Comparison of ENCODE assay signal across 8 mouse cellular contexts in genomic region chrX:7657221-7657639, GRCm38 (mm10). TPM values are rescaled to one million over a fixed set of nuclear protein-coding genes. Genes with fewer than 3 reads are reported as not detected.
DNase-seq lines count a peak whose midpoint lies in the region; ATAC-seq and TF ChIP-seq lines count a peak whose summit lies in the region.

Gene Prickle3, plus strand, starts transcription at chrX:7657260.

- in situ Hi-C loops in CH12.LX (cut with MboI; ENCODE audit: low pct_ligation_motif_present, low pct_unique_long_range_greater_than_20kb, low sequenced_read_pairs), result no loop called here

- no peak within 1 kb of the TSS for H3K27ac ChIP-seq in CH12.LX (ENCODE audit: insufficient read depth, low read depth)
- no peak within 1 kb of the TSS for H3K27ac ChIP-seq in forebrain, embryonic 16.5 days (ENCODE audit: low read length)
- H3K27ac ChIP-seq in hindbrain, embryonic 11.5 days (ENCODE audit: low read depth, low read length), result no peak within 1 kb of the TSS
- H3K27ac ChIP-seq in limb, embryonic 14.5 days (replicated peaks; ENCODE audit: low read depth, low read length), result peak within 1 kb of the TSS; percentile 38; the same call in 1 of the 2 replicates
- no peak within 1 kb of the TSS for H3K27ac ChIP-seq in midbrain, embryonic 14.5 days (replicated peaks; ENCODE audit: low read depth, low read length)

- H3K27me3 ChIP-seq in CH12.LX (replicated peaks), result no peaks in the 10 kb centered on the region
- H3K27me3 ChIP-seq in forebrain, embryonic 16.5 days (replicated peaks; ENCODE audit: control insufficient read depth, insufficient read depth, low read length), result no peaks in the 10 kb centered on the region
- no peaks in the 10 kb centered on the region for H3K27me3 ChIP-seq in hindbrain, embryonic 11.5 days (ENCODE audit: control insufficient read depth, insufficient read depth, low read length)
- H3K27me3 ChIP-seq in limb, embryonic 14.5 days (ENCODE audit: control insufficient read depth, insufficient read depth, low read length), result no peaks in the 10 kb centered on the region
- no peaks in the 10 kb centered on the region for H3K27me3 ChIP-seq in midbrain, embryonic 14.5 days (ENCODE audit: control insufficient read depth, insufficient read depth, low read length)

- TF ChIP-seq EP300 in CH12.LX (IDR thresholded peaks at IDR 0.05; ENCODE audit: low read length), result no peak

- no peak for TF ChIP-seq CTCF in CH12.LX (conservative IDR thresholded peaks at IDR 0.05 in 1 of 2, IDR thresholded peaks at IDR 0.05 in 1 of 2; ENCODE audit: low read depth in 2 of 2, low read length in 2 of 2)

- H3K4me3 ChIP-seq in CH12.LX (replicated peaks in 1 of 3; ENCODE audit: low read depth in 2 of 3, low read length in 2 of 3, poor library complexity in 1 of 3), result peak within 1 kb of the TSS; percentile 58 to 70 (median 62)
- peak within 1 kb of the TSS; percentile 35 for H3K4me3 ChIP-seq in forebrain, embryonic 16.5 days (replicated peaks; ENCODE audit: low read length)
- peak within 1 kb of the TSS; percentile 27 for H3K4me3 ChIP-seq in hindbrain, embryonic 11.5 days (ENCODE audit: low read depth, low read length)
- H3K4me3 ChIP-seq in limb, embryonic 14.5 days (replicated peaks; ENCODE audit: low read length), result peak within 1 kb of the TSS; percentile 44
- 0 out of 2 replicates have a peak within 1 kb of the TSS, but pooled peaks have one; percentile 7 for H3K4me3 ChIP-seq in midbrain, embryonic 14.5 days (replicated peaks; ENCODE audit: low read depth, low read length)

- peak; percentile 49 for DNase-seq in CH12.LX (ENCODE audit: extremely low read depth)
- peak; percentile 74 to 86 for DNase-seq in adrenal gland, adult (ENCODE audit: inconsistent age in 2 of 2, low spot score in 1 of 2)
- no peak for DNase-seq in hindbrain, embryonic 11.5 days (ENCODE audit: low spot score)
- no peak for DNase-seq in limb, embryonic 14.5 days (ENCODE audit: low spot score)
- DNase-seq in midbrain, embryonic 14.5 days, result no peak
- peak; percentile 41 to 56 for DNase-seq in thymus, postnatal 36 days
- no peak for DNase-seq in frontal cortex, adult 2 months (ENCODE audit: extremely low spot score in 1 of 2, low spot score in 1 of 2)

- peak; percentile 55 for ATAC-seq in forebrain, embryonic 16.5 days
- no peak for ATAC-seq in hindbrain, embryonic 11.5 days (ENCODE audit: low FRiP score)
- peak; percentile 68; the same call in 1 of the 2 replicates for ATAC-seq in limb, embryonic 14.5 days (ENCODE audit: low FRiP score, low read depth)
- no peak for ATAC-seq in midbrain, embryonic 14.5 days (ENCODE audit: low FRiP score, low TSS enrichment)

- peaks cover 11 to 15% of the 10 kb centered on the region in 2 experiments for H3K36me3 ChIP-seq in CH12.LX (replicated peaks in 1 of 2; ENCODE audit: control insufficient read depth in 1 of 2, insufficient read depth in 1 of 2, low read length in 1 of 2)
- no peaks in the 10 kb centered on the region for H3K36me3 ChIP-seq in forebrain, embryonic 16.5 days (ENCODE audit: control insufficient read depth, insufficient read depth)
- H3K36me3 ChIP-seq in hindbrain, embryonic 11.5 days (ENCODE audit: control insufficient read depth, insufficient read depth, low read length), result no peaks in the 10 kb centered on the region
- H3K36me3 ChIP-seq in limb, embryonic 14.5 days (ENCODE audit: control insufficient read depth, insufficient read depth, low read length), result no peaks in the 10 kb centered on the region
- H3K36me3 ChIP-seq in midbrain, embryonic 14.5 days (ENCODE audit: control insufficient read depth, insufficient read depth, low read length), result 0 out of 2 replicates have a peak, but pooled peaks cover under 1% of the 10 kb centered on the region

- no peaks in the 10 kb centered on the region for H3K9me3 ChIP-seq in CH12.LX (replicated peaks; ENCODE audit: low read length)
- no peaks in the 10 kb centered on the region for H3K9me3 ChIP-seq in forebrain, embryonic 16.5 days (ENCODE audit: control insufficient read depth, low read length)
- no peaks in the 10 kb centered on the region for H3K9me3 ChIP-seq in hindbrain, embryonic 11.5 days (ENCODE audit: control insufficient read depth, low read length)
- H3K9me3 ChIP-seq in limb, embryonic 14.5 days (ENCODE audit: control insufficient read depth, low read length), result no peaks in the 10 kb centered on the region
- no peaks in the 10 kb centered on the region for H3K9me3 ChIP-seq in midbrain, embryonic 14.5 days (ENCODE audit: control insufficient read depth, low read length)

- peak within 1 kb of the TSS; percentile 67 for H3K4me2 ChIP-seq in CH12.LX (ENCODE audit: insufficient read depth, low read depth, poor library complexity, severe bottlenecking)
- peak within 1 kb of the TSS; percentile 43 for H3K4me2 ChIP-seq in forebrain, embryonic 16.5 days (ENCODE audit: low read length)
- peak within 1 kb of the TSS; percentile 33 for H3K4me2 ChIP-seq in hindbrain, embryonic 11.5 days (replicated peaks; ENCODE audit: low read depth, low read length)
- H3K4me2 ChIP-seq in limb, embryonic 14.5 days (replicated peaks; ENCODE audit: low read depth, low read length, severe bottlenecking), result peak within 1 kb of the TSS; percentile 46
- peak within 1 kb of the TSS; percentile 40 for H3K4me2 ChIP-seq in midbrain, embryonic 14.5 days (ENCODE audit: low read length)

- H3K9ac ChIP-seq in CH12.LX (ENCODE audit: insufficient read depth, low read depth), result peak within 1 kb of the TSS; percentile 59
- H3K9ac ChIP-seq in forebrain, embryonic 16.5 days (replicated peaks; ENCODE audit: low read depth, low read length), result peak within 1 kb of the TSS; percentile 28
- H3K9ac ChIP-seq in hindbrain, embryonic 11.5 days (ENCODE audit: low read depth, low read length), result 0 out of 2 replicates have a peak within 1 kb of the TSS, but pooled peaks have one; percentile 11
- H3K9ac ChIP-seq in limb, embryonic 14.5 days (ENCODE audit: low read depth, low read length, severe bottlenecking), result peak within 1 kb of the TSS; percentile 66
- H3K9ac ChIP-seq in midbrain, embryonic 14.5 days (replicated peaks; ENCODE audit: low read length), result no peak within 1 kb of the TSS

- H3K4me1 ChIP-seq in CH12.LX (ENCODE audit: control insufficient read depth in 1 of 2, insufficient read depth in 2 of 2), result peaks cover 3 to 20% of the 10 kb centered on the region in 2 experiments
- no peaks in the 10 kb centered on the region for H3K4me1 ChIP-seq in forebrain, embryonic 16.5 days (replicated peaks; ENCODE audit: control insufficient read depth, insufficient read depth, low read length)
- no peaks in the 10 kb centered on the region for H3K4me1 ChIP-seq in hindbrain, embryonic 11.5 days (replicated peaks; ENCODE audit: control insufficient read depth, insufficient read depth, low read length)
- H3K4me1 ChIP-seq in limb, embryonic 14.5 days (ENCODE audit: control insufficient read depth, insufficient read depth, low read length), result no peaks in the 10 kb centered on the region
- 0 out of 2 replicates have a peak, but pooled peaks cover 4% of the 10 kb centered on the region for H3K4me1 ChIP-seq in midbrain, embryonic 14.5 days (ENCODE audit: control insufficient read depth, insufficient read depth, low read length)

- dilution Hi-C loops in CH12.LX (cut with MboI; ENCODE audit: extremely low pct_ligation_motif_present, extremely low pct_unique_long_range_greater_than_20kb, low sequenced_read_pairs), result no loop called here

- TF ChIP-seq POLR2A in CH12.LX (IDR thresholded peaks at IDR 0.05; ENCODE audit: low read depth, low read length), result peak; percentile 66
- 0 out of 2 replicates have a peak, but pooled peaks have one; percentile 24 for TF ChIP-seq POLR2A in limb, embryonic 14.5 days (IDR thresholded peaks at IDR 0.05; ENCODE audit: borderline replicate concordance, extremely low read depth, insufficient read depth, insufficient read length)

- no peaks in the 10 kb centered on the region for H3K79me2 ChIP-seq in CH12.LX (replicated peaks; ENCODE audit: control insufficient read depth, extremely low read depth, insufficient read depth, poor library complexity, severe bottlenecking)

- whole genome bisulfite sequencing in forebrain, embryonic 16.5 days, result 29% methylated on average over 26 of the region's 26 CpGs
- WGBS in hindbrain, embryonic 11.5 days, result 21% methylated on average over 26 of the region's 26 CpGs
- WGBS in limb, embryonic 14.5 days, result 13% methylated on average over 26 of the region's 26 CpGs
- 15% methylated on average over 26 of the region's 26 CpGs for WGBS in midbrain, embryonic 14.5 days

- TF ChIP-seq RAD21 in CH12.LX (IDR thresholded peaks at IDR 0.05; ENCODE audit: low read depth, low read length), result no peak

TF ChIP-seq in CH12.LX, 34 proteins besides CTCF, POLR2A, EP300 and RAD21:
- no peak for TF ChIP-seq PAX5 (IDR thresholded peaks at IDR 0.05; ENCODE audit: low read length)
- no peak for TF ChIP-seq TBP (conservative IDR thresholded peaks at IDR 0.05; ENCODE audit: low read depth, low read length)
- no peak for TF ChIP-seq MEF2A (IDR thresholded peaks at IDR 0.05; ENCODE audit: borderline replicate concordance, low read depth, low read length)
- TF ChIP-seq NELFE (IDR thresholded peaks at IDR 0.05; ENCODE audit: low read depth, low read length), result 0 out of 2 replicates have a peak, but pooled peaks have one; percentile 52
- no peak for TF ChIP-seq UBTF (IDR thresholded peaks at IDR 0.05; ENCODE audit: low read depth, low read length)
- TF ChIP-seq RCOR1 (conservative IDR thresholded peaks at IDR 0.05; ENCODE audit: low read depth, low read length), result no peak
- TF ChIP-seq JUN (IDR thresholded peaks at IDR 0.05; ENCODE audit: insufficient read depth, low read depth, low read length), result no peak
- TF ChIP-seq ELF1 (IDR thresholded peaks at IDR 0.05; ENCODE audit: low read depth, low read length), result peak; percentile 50; the same call in 1 of the 2 replicates
- no peak for TF ChIP-seq SMC3 (IDR thresholded peaks at IDR 0.05; ENCODE audit: low read depth, low read length)
- no peak for TF ChIP-seq ZNF384 (IDR thresholded peaks at IDR 0.05; ENCODE audit: low read depth, low read length)

RNA-seq across cellular contexts. Expression of gene Prickle3, which starts in this region (rescaled TPM):
- total RNA-seq in CH12.LX (2012; rRNA removed) (3.9 and 4.5 TPM in 2 replicates), CH12.LX (2014; rRNA removed) (2.2 and 2.3 TPM in 2 replicates)
- polyA plus RNA-seq in CH12.LX (2012; ENCODE audit: insufficient read length, low read depth), result 12.5 and 13.7 TPM in 2 replicates
- polyA plus RNA-seq in forebrain, embryonic 16.5 days (2015; fragmentation: Nextera tagmentation; extraction: Ambion mirVana), result 1.5 and 1.6 TPM in 2 replicates
- polyA plus RNA-seq in hindbrain, embryonic 11.5 days (2014; fragmentation: Nextera tagmentation; extraction: Ambion mirVana), result 1.9 and 2.5 TPM in 2 replicates
- polyA plus RNA-seq in limb, embryonic 14.5 days (2012; rRNA removed), result 23.4 and 27.5 TPM in 2 replicates
- 9.5 and 13.8 TPM in 2 replicates for polyA plus RNA-seq in limb, embryonic 14.5 days (2014; fragmentation: Nextera tagmentation; extraction: Ambion mirVana)
- 0.89 and 1.4 TPM in 2 replicates for polyA plus RNA-seq in midbrain, embryonic 14.5 days (2014; fragmentation: Nextera tagmentation; extraction: Ambion mirVana)
- polyA plus RNA-seq in frontal cortex, adult 2 months (2012; rRNA removed), result 2.3 and 2.4 TPM in 2 replicates

Comparison
In these comparisons a context has a peak if more than half of its experiments do, and no peak if none do; other contexts are left out.
1. DNase-seq: peak in CH12.LX (single experiment), adrenal gland, adult (2 of 2) and thymus, postnatal 36 days (2 of 2); none in hindbrain, embryonic 11.5 days (single experiment), limb, embryonic 14.5 days (single experiment), midbrain, embryonic 14.5 days (single experiment) and frontal cortex, adult 2 months (0 of 2).
2. H3K4me3 ChIP-seq: peak in every context shown above with its lines; median percentile 62 in CH12.LX; 44 in limb, embryonic 14.5 days; 35 in forebrain, embryonic 16.5 days; 27 in hindbrain, embryonic 11.5 days; 7 in midbrain, embryonic 14.5 days.
3. ATAC-seq: peak in forebrain, embryonic 16.5 days (single experiment) and limb, embryonic 14.5 days (single experiment); none in hindbrain, embryonic 11.5 days (single experiment) and midbrain, embryonic 14.5 days (single experiment).
4. Peak in every context shown above with its lines, with median percentiles within 50 percentile points of each other: H3K4me2 ChIP-seq.